Mouse (Mus musculus) midbrain, embryonic 16.5 days (tissue): ENCODE measurements around the gene Hsd17b6. TPM values are rescaled to one million over a fixed set of nuclear protein-coding genes. Genes with fewer than 3 reads are reported as not detected.

ENCODE experiments used
- ATAC-seq: fragments of 200-750 bp; cut with Nextera tagmentation; 2 replicates; pipeline ENCODE4 v1.8.0; 2017; ENCODE audit warnings: moderate TSS enrichment
- H3K27ac ChIP-seq: fragments of 300-500 bp; sonication (generic); 2 replicates; pipeline ENCODE4 v1.5.1; 2014; ENCODE audit warnings: mild to moderate bottlenecking, low read length, mixed read lengths
- H3K27me3 ChIP-seq: fragments of 300-500 bp; sonication (generic); 2 replicates; pipeline ENCODE4 v1.6.1; 2014; ENCODE audit warnings: low read depth, low read length, mixed read lengths; ENCODE audit not compliant: control insufficient read depth, insufficient read depth
- H3K36me3 ChIP-seq: fragments of 300-500 bp; sonication (generic); 2 replicates; pipeline ENCODE4 v1.6.1; 2014; ENCODE audit warnings: mild to moderate bottlenecking, low read length, moderate library complexity, mixed read lengths; ENCODE audit not compliant: control insufficient read depth, insufficient read depth
- H3K4me1 ChIP-seq: fragments of 300-500 bp; sonication (generic); 2 replicates; pipeline ENCODE4 v1.6.1; 2014; ENCODE audit warnings: mild to moderate bottlenecking, low read length, mixed read lengths; ENCODE audit not compliant: control insufficient read depth, insufficient read depth
- H3K4me2 ChIP-seq: fragments of 300-500 bp; sonication (generic); 2 replicates; pipeline ENCODE4 v1.6.1; 2014; ENCODE audit warnings: mild to moderate bottlenecking, low read length, mixed read lengths
- H3K4me3 ChIP-seq: fragments of 300-500 bp; sonication (generic); 2 replicates; pipeline ENCODE4 v1.5.1; 2014; ENCODE audit warnings: low read depth, mild to moderate bottlenecking, low read length, moderate library complexity, mixed read lengths
- H3K9ac ChIP-seq: fragments of 300-500 bp; sonication (generic); 2 replicates; pipeline ENCODE4 v1.6.1; 2014; ENCODE audit warnings: low read depth, low read length, mixed read lengths
- H3K9me3 ChIP-seq: fragments of 300-500 bp; sonication (generic); replicated peaks from 2 replicates; pipeline ENCODE4 v1.6.1; 2014; ENCODE audit warnings: mild to moderate bottlenecking, low read length, mixed read lengths; ENCODE audit not compliant: control insufficient read depth, poor library complexity, severe bottlenecking
- WGBS: fragments of 180-500 bp; shearing (Covaris S2); extraction: QIAGEN DNeasy Blood & Tissue Kit; methylation state at CpG from one replicate; pipeline ENCODE4 v1.1.7; 2014; 5-methylcytosine and 5-hydroxymethylcytosine counted together
- polyA plus RNA-seq: library from polyadenylated mRNA; unstranded; fragments of >200 nt; fragmentation: Nextera tagmentation; extraction: Ambion mirVana; gene quantifications from 2 replicates; pipeline ENCODE4 v1.2.1, GENCODE M21; 2015

The Hsd17b6 gene
- polyA plus RNA-seq, 1 experiment from 2014 or later = not detected

GRCm38 (mm10) chr10:127962451-127962850 is 45.0 kb downstream of the Hsd17b6 start:
- Histone ChIP-seq H3K4me1 (no peaks in the 10 kb centered on the region), H3K27me3 (no peaks in the 10 kb centered on the region), H3K27ac (no peak overlapping the region), H3K4me2 (no peak overlapping the region), H3K36me3 (no peaks in the 10 kb centered on the region), H3K9me3 (no peaks in the 10 kb centered on the region), H3K9ac (no peak overlapping the region), H3K4me3 (no peak overlapping the region)
- 72% methylated on average over 3 of the region's 3 CpGs for WGBS
- no peak for ATAC-seq

DNA sequence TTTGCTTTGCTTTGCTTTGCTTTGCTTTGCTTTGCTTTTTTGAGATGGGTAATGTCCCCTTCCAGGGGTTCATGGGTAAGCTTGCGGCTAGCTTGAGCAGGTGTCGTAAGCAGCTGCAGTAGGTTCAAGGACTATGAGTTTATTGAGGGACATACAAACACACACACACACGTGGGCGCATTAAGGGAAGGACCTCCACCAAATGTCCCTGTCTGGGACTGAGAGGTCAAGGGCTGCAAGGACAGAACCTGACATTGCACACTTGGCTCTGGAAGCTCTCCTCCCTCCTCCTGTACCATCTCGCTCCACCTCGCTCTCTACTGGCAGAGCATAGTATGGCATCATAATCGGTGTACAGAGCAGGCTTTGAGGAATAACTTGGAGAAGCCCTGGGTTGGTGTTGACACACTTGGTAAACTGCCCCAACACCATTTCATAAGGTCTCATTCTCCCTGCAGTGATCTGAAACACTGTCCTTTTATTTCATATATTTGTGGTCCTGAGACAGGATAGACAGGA is 48.2 kb downstream of the Hsd17b6 start:
- no peaks in the 10 kb centered on the region for H3K9me3 ChIP-seq
- H3K9ac ChIP-seq = no peak overlapping the region
- H3K27ac ChIP-seq = no peak overlapping the region
- no peaks in the 10 kb centered on the region for H3K4me1 ChIP-seq
- H3K4me3 ChIP-seq = no peak overlapping the region
- H3K27me3 ChIP-seq = no peaks in the 10 kb centered on the region
- H3K4me2 ChIP-seq = no peak overlapping the region
- ATAC-seq = no peak
- H3K36me3 ChIP-seq = no peaks in the 10 kb centered on the region
- WGBS = 94% methylated on average over 7 of the region's 7 CpGs

DNA sequence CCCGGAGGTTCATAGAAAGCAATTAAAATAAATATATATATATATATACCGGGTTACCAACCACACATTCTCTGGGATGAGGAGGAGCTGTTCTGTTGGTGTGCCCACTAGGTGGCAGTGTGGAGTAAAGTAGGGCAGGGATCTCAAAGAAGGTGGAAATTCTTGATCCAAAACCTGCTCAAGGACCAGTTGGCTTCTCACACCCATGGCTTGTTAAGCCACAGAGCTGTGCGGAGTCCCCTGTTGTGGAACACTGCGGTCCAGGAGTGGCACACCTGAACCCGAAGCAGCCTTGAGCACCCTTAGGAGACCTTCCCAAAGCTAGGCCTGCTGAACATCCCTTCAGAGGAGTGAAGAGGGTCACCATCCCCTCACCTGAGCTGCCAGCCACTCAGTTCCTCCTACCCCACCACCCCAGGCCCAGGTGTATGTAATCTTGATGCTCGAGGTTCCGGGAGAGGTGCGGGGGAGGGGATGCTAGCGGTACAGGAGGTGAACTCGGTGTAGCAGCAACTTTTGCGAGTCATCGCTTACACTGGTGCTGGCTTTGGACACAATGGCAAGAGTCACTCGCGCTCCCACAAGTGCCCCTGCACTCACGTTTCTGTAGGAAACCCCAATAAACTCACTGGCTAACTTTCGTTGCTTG is 51.1 kb downstream of the Hsd17b6 start:
- no peak overlapping the region for H3K4me3 ChIP-seq
- no peak overlapping the region for H3K4me2 ChIP-seq
- 56% methylated on average over 16 of the region's 16 CpGs for WGBS
- H3K27ac ChIP-seq = no peak overlapping the region
- H3K27me3 ChIP-seq = no peaks in the 10 kb centered on the region
- H3K4me1 ChIP-seq = no peaks in the 10 kb centered on the region
- no peaks in the 10 kb centered on the region for H3K36me3 ChIP-seq
- no peaks in the 10 kb centered on the region for H3K9me3 ChIP-seq
- no peak for ATAC-seq
- no peak overlapping the region for H3K9ac ChIP-seq

GRCm38 (mm10) chr10:127955034-127955433 is 52.4 kb downstream of the Hsd17b6 start:
- no peak overlapping the region for H3K9ac ChIP-seq
- no peak overlapping the region for H3K27ac ChIP-seq
- H3K36me3 ChIP-seq = no peaks in the 10 kb centered on the region
- 78% methylated on average over 4 of the region's 4 CpGs for WGBS
- no peaks in the 10 kb centered on the region for H3K4me1 ChIP-seq
- ATAC-seq = no peak
- H3K4me3 ChIP-seq = no peak overlapping the region
- no peaks in the 10 kb centered on the region for H3K9me3 ChIP-seq
- H3K4me2 ChIP-seq = no peak overlapping the region
- H3K27me3 ChIP-seq = no peaks in the 10 kb centered on the region

DNA sequence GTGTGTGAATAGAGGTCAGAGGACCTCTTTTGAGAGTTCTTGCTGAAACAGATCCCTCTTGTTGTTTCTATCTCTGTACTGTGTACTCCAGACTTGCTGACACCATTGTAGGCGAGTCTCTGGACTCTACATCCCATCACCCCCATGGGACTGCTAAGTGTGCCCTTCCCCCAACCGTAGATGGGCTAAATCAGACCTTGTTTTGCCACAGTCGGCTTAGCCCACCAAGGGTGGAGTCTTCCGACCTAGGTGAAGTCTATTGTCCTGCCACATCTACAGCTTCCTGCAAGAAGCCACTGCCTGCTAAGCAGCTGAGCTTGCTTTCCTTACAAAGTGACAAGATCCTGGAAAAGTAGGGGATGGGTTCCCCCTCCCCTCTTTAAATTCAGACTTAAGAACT is 55.6 kb downstream of the Hsd17b6 start:
- 78% methylated on average over 4 of the region's 4 CpGs for WGBS
- H3K9me3 ChIP-seq = no peaks in the 10 kb centered on the region
- no peaks in the 10 kb centered on the region for H3K36me3 ChIP-seq
- no peak overlapping the region for H3K4me3 ChIP-seq
- H3K27me3 ChIP-seq = no peaks in the 10 kb centered on the region
- H3K27ac ChIP-seq = no peak overlapping the region
- no peak for ATAC-seq
- H3K4me1 ChIP-seq = no peaks in the 10 kb centered on the region
- no peak overlapping the region for H3K4me2 ChIP-seq
- no peak overlapping the region for H3K9ac ChIP-seq

DNA sequence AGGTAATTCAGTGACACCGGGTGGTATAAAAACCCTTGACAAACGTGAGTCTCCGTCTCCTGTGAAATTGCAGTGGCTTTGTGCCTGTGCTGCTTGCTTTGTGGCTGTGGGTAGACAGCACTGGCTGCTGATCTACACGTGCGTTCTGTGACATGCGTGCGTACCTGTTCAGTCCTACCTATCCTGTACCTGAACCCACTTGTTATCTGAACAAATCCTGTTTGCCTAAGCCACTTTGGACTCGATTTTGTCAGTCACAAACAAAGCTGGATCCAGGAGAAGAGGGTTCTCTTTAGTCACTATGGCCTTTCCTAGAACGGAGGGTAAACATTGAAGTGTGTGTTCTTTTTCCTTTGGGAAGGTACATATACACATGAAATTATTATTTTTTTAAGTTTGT is 56.0 kb downstream of the Hsd17b6 start:
- 88% methylated on average over 9 of the region's 9 CpGs for WGBS
- Histone ChIP-seq H3K36me3 (no peaks in the 10 kb centered on the region), H3K27ac (no peak overlapping the region), H3K4me2 (no peak overlapping the region), H3K9me3 (no peaks in the 10 kb centered on the region), H3K27me3 (no peaks in the 10 kb centered on the region), H3K9ac (no peak overlapping the region), H3K4me3 (no peak overlapping the region), H3K4me1 (no peaks in the 10 kb centered on the region)
- no peak for ATAC-seq

- Histone ChIP-seq H3K4me3 (no peak overlapping the region), H3K9ac (no peak overlapping the region), H3K4me1 (no peaks in the 10 kb centered on the region), H3K27me3 (no peaks in the 10 kb centered on the region), H3K27ac (no peak overlapping the region), H3K36me3 (no peaks in the 10 kb centered on the region), H3K9me3 (no peaks in the 10 kb centered on the region), H3K4me2 (no peak overlapping the region)
- WGBS = 86% methylated on average over 4 of the region's 4 CpGs
- no peak for ATAC-seq
Observed at GRCm38 (mm10) chr10:127949596-127950130, 57.7 kb downstream of the Hsd17b6 start.

DNA sequence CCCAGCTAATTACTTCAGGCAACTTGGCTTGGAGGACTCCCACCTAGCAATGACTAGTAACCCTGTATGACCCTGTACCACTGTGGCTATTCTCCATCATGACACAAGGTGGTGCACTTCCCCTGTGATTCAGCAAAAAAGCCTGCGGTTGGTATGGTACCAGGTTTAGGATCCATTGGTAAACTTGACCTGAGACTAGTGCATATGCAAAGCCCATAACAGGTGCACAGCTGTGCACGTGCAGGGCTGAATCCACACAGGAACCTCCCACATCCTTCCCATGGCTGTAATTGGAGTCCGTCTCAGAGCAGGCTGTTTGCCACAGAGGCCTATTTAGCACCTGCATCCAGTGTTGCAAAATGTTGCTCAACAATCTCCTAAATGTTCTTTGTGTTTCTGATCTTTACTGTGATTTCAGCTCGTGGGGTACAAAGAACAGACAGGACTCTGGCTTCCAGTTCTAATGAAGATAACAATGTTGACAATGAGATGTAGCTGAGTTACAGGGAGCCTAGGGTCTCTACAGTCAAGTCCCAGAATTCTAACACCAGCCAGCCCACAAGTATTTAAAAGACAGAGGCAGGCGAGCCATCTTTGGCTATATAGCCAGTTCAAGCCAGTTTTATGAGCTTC is 61.9 kb downstream of the Hsd17b6 start:
- Histone ChIP-seq H3K9me3 (no peaks in the 10 kb centered on the region), H3K27me3 (no peaks in the 10 kb centered on the region)
- no peak for ATAC-seq

More for the DNA sequence above, 61.9 kb downstream of the Hsd17b6 start:
- no peaks in the 10 kb centered on the region for H3K36me3 ChIP-seq
- no peak overlapping the region for H3K9ac ChIP-seq
- no peaks in the 10 kb centered on the region for H3K4me1 ChIP-seq
- H3K4me3 ChIP-seq = no peak overlapping the region
- no peak overlapping the region for H3K4me2 ChIP-seq
- 37% methylated on average over 5 of the region's 5 CpGs for WGBS
- H3K27ac ChIP-seq = no peak overlapping the region
